Mouse (Mus musculus) cortical plate, adult 2 months (tissue): ENCODE data around the gene Aff1.
A peak's percentile ranks its signal among the peaks of the same experiment; 100 is the strongest.

Experiments used
- CTCF ChIP-seq: fragments of 200-500 bp; IDR thresholded peaks from 2 replicates; pipeline ENCODE4 v1.5.1; 2011; ENCODE audit warnings: mild to moderate bottlenecking, control low read depth, low read length; ENCODE audit not compliant: insufficient read depth; ENCODE audit errors: extremely low read depth
- POLR2A ChIP-seq: fragments of 200-500 bp; IDR thresholded peaks from 2 replicates; pipeline ENCODE4 v1.6.1; 2011; ENCODE audit warnings: mild to moderate bottlenecking, low read length, control low read depth; ENCODE audit not compliant: insufficient read depth; ENCODE audit errors: extremely low read depth

- TF ChIP-seq CTCF, result 0 out of 2 replicates have a peak, but pooled peaks have one; percentile 2
- no peak for TF ChIP-seq POLR2A
Measured at GRCm38 (mm10) chr5:103830886-103831285, 138.7 kb downstream of the Aff1 start.
